Mouse (Mus musculus) T-cell, adult 66 days (primary cell): ENCODE results near the gene Eef1akmt3. TPM values are rescaled to one million over a fixed set of nuclear protein-coding genes. Genes with fewer than 3 reads are reported as not detected.

ENCODE experiments used
- total RNA-seq, 2 experiments: library from RNA; stranded (reverse); gene quantifications; 3 replicates in 1 of 2; 4 replicates in 1 of 2; pipeline ENCODE4 v1.2.4; 2023

The Eef1akmt3 gene
- total RNA-seq: under 1 TPM in 1 of 2 experiments, not detected in 1; 0.21 TPM

DNA sequence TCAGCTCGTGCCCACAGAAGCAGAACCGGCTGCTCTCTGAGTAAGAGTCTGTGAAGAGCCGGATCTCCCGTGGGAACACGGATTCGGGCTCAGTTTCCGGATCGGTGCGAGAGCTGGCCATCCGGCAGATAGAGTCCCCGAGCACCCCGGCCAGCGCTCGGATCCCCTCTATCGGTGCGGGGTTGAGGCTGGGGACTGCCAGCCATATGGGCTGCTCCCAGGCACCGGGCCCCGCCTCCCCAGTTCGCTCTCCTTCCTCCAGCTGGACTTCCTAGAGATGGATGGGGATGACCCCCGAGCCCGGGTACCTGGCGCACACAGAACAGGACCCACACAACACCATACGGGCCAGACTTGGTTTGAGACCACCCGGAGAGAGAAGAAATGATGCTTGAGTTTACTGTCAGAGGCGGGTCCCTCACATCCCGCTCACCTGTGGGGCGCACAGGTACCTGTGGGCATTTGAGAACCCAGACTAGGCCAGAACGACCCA is at the start of gene Eef1akmt3, which contains the start of gene Mettl1:
Gene Eef1akmt3, minus strand, starts transcription at position 240 of the 493 bp plus-strand sequence.
Gene Mettl1, plus strand, starts transcription at position 141 of the 493 bp plus-strand sequence.

DNA sequence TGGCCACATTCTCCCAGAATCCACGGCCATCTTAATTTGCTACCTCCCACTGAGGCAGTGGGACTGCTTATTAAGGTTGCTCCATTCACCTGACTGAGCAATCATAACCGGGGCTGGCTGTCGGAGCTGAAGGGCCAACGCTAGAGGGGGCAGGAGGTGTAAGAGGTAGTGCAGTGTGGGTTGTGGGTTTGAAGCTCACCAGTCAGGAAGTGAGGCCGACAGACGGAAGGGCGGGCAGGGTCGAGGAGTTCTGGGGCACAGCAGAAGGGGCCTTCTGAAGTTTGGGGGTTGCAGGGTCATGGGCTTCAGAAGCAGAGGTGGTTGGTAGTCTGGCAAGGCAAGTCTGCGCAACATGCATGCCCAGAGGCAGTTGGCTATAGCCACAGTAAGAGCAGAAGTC is 33.8 kb upstream of the Eef1akmt3 start, which contains the start of gene Agap2:
Gene Agap2, plus strand, starts transcription at position 205 of the 400 bp plus-strand sequence.

DNA sequence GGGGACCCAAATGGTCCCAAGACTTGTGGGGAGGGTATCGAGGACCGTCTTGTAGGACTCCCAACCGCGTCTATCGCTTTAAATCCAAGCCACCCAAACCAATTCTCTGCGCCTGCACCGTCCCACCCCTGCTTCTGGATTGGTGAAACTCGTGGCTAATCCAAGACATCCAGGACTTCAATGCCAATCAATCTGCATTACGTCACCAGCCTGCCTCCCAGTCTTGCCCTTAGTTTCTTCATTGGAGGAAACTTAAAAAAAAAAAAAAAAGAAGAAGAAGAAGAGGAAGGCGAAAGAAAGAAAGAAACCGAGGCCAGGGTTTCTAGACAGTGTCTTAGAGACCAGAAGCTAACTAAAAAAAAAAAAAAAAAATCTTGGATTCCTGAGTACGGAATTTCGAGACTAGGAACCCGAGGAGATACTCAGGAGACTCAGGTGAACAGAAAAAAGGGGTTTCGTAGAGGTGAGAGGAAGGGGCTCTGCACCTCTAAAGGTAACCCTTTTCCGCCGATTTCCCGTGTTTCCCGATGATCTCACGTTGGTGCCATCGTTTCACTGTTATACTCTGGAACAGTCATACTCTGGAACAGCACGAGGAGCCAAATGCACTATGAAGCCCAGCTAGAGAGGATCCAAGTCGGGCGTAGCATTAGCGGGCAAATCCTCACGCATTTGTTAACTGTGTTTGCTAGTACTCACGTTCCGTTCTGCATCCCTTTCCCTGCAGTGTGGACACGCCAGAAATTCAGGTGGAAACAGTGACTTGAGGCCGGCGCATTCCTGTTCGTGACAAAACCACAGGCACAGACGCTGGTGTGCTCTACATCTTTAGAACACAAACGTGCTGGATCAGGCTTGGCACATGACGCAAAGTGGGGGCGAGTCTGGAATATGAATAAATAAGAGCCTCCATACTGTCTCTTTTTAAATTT is 29.1 kb upstream of the Eef1akmt3 start, which contains the start of gene Tspan31:
Gene Tspan31, minus strand, starts transcription at position 75 of the 932 bp plus-strand sequence.

DNA sequence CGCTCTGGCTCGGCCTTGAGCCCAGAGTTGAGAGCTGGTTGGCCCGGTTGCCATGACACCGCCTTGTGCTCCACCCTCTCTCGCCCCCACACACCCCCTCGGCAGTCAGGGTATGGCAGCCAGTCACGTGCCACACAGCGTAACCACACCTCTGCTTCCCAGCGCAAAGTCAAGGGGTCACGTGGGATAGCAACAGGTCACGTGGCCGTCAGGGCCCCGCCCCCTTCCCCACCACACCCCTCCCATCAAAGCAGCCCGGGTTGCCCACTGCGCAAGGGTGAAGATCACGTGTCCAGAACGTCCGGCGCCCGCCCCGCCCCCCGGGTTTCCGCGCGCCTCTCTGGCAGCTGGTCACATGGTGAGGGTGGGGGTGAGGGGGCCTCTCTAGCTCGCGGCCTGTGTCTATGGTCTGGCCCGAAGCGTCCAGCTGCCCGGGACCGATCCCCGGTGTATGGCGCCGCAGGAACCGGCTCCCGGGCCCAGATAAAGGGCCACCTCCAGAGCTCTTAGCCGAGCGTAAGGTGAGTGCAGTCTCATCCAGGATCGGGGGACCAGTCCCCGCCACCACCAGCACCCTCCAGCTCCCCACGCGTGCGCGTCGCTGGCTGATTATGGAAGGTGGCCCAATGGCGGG is 22.0 kb upstream of the Eef1akmt3 start, which contains the start of gene Cdk4:
Gene Cdk4, plus strand, starts transcription at position 296 of the 634 bp plus-strand sequence.

DNA sequence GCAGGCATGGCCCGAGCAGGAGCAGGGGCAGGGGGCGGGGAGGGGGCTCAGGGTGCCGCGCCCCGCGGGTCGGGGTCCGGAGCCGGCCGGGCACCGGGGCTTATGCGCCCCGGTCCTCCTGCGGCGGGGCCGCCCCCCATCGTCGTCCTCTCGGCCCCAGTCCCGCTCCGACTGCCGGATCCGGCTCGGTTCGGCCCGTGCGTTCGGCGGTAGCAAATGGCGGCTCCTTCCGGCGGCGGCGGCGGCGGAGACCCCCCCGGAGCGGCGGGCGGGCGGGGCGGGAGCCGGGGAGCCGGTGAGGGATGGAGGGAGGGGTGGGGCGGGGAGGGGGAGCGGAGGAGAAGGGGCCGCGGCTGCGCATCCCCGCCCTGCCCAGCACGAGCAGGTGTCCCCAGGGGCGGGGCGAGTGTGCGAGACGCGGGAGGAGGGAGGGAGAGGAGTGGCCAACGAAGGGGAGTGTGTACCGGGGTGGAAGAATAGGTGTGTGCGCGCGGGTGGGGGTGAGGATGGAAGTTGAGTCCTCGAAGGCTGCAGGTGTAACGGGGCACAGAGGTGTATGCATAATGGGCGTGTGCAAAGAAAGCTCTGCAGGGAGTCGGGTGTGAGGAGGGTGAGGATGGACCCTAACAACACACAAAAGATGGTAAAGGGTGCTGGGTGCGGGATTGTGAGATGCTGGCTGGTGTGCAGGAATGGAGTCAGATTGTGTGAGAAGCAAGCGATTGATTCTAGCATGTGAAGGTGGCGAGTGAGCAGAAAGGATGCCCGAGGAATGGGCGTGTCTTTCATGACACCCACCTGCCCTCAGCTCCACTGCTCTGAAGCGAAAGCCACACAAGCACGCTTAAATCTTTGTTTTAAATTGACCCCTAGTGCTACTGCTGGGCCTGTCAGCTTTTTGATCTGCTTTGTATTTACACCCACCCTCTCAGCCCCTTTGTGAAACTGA is 18.9 kb upstream of the Eef1akmt3 start, which contains the start of gene March9:
Gene March9, minus strand, starts transcription at position 217 of the 949 bp plus-strand sequence.

DNA sequence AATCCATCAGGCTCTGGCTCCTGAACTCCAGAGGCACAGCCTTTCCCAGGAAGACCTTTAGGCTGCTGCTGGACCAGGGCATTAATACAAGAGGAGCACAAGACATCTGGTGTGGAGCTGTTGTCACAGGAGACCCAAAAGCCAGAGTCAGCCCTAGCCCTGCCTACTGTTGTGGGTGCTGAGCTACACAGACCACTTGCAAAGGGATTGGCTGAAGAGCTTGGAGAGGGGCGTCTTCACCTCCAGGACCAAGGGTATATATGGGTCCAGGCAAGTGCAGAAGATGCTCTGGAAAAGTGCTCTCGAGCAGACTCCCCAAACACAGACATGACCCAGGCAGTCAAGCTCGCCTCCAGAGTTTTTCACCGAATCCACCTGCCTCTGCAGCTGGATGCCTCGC is 6.6 kb upstream of the Eef1akmt3 start, which contains the start of gene Cyp27b1:
Gene Cyp27b1, plus strand, starts transcription at position 297 of the 400 bp plus-strand sequence.

DNA sequence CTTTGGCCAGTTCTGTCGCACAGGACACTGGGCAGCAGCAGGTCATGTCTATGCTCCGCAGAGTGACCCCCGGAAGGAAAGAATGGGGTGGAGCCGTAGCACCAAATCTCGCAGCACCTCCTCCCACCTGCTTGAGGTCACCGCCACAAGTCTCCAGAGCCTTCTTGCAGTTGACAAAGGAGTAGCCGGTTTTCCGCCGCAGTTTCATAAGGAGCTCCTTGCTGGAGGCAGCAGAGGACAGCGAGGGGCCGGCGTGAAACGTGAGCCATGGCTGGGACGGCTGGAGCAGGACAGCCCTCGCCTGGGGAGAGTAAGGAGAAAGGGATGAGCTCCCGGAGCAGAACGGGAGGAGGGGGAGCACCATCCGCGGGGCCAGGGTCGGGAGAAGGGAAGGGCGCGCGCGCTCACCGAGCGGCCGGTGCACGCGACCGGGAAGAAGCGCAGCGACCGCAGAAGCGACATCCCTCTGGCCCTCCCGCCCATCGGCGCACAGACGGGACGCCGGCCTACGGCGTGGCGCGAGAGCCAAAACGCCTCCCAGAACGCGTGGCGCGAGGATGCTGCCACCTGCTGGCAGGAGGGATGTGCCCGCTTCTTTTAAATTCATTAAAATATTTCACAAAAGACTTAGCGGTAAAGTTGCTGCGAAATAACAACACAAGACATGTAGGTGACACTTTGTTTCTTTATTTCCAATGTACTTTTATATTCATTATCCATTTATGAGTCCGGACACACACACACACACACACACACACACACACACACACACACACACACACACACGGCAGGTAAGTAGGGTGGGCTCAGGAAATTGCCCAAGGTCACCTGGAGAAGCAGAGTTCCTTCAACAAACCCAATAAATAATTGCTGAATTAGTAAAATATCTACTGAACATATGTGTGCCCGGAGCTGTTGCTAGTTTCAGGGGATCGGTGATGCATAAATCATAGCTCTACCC is 10.7 kb downstream of the Eef1akmt3 start, which contains the start of gene Tsfm:
Gene Tsfm, minus strand, starts transcription at position 505 of the 961 bp plus-strand sequence.

DNA sequence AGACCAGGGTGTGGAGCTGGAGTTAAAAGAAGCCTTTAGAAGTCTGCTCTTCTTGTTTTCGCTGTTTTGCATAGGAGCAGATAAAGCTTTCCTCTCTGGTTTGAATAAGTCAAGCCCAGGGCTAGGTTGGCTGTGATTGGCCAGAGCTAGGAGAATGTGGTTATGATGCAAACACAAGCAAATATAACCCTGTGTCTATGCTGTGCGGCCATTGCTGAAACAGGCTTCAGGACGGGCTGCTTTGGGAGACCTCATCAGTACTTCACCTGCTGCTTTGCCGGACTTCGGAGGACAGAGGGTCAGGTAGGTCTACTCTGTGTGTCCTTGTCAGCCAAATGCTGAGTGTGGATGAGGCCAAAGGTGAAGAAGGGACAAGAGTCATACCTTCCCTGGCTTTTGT is 40.8 kb downstream of the Eef1akmt3 start, which contains the start of gene Avil:
Gene Avil, plus strand, starts transcription at position 181 of the 400 bp plus-strand sequence.

Other genes with a start within 250 kb of the Eef1akmt3 start
- 1 to 10 TPM; 6.7 to 8.1 TPM for gene Atp23, start 140.2 kb downstream of the Eef1akmt3 start, total RNA-seq
- 10 to 100 TPM; 94.7 to 97.8 TPM for gene Ctdsp2, start 62.8 kb downstream of the Eef1akmt3 start, total RNA-seq
- 1 to 10 TPM; 2.1 to 2.2 TPM for gene Avil, start 40.8 kb downstream of the Eef1akmt3 start, total RNA-seq
- 10 to 100 TPM; 18.8 to 20.9 TPM for gene Tsfm, start 10.7 kb downstream of the Eef1akmt3 start, total RNA-seq
- 10 to 100 TPM; 23.4 to 26.8 TPM for gene Mettl1, start 99 bp downstream of the Eef1akmt3 start, total RNA-seq
- gene Cyp27b1, start 6.7 kb upstream of the Eef1akmt3 start, total RNA-seq: 1 to 10 TPM in 1 of 2 experiments, under 1 TPM in 1; 0.80 to 2.0 TPM
- 1 to 10 TPM; 5.4 to 5.7 TPM for gene March9, start 18.7 kb upstream of the Eef1akmt3 start, total RNA-seq
- gene Cdk4, start 22.0 kb upstream of the Eef1akmt3 start, total RNA-seq: 100 to 1,000 TPM; 143 to 156 TPM
- 10 to 100 TPM; 10.3 to 13.2 TPM for gene Tspan31, start 28.8 kb upstream of the Eef1akmt3 start, total RNA-seq
- 100 to 1,000 TPM; 166 to 167 TPM for gene Agap2, start 33.8 kb upstream of the Eef1akmt3 start, total RNA-seq
- 100 to 1,000 TPM in 1 of 2 experiments, 10 to 100 TPM in 1; 98.4 to 100 TPM for gene Os9, start 79.6 kb upstream of the Eef1akmt3 start, total RNA-seq
- gene B4galnt1, start 123.7 kb upstream of the Eef1akmt3 start, total RNA-seq: 100 to 1,000 TPM; 696 to 735 TPM
- under 1 TPM in 1 of 2 experiments, not detected in 1; 0.29 TPM for gene Slc26a10, start 139.1 kb upstream of the Eef1akmt3 start, total RNA-seq
- 1 to 10 TPM in 1 of 2 experiments, not detected in 1; 1.5 TPM for gene Arhgef25, start 148.6 kb upstream of the Eef1akmt3 start, total RNA-seq
- gene Dtx3, start 154.2 kb upstream of the Eef1akmt3 start, total RNA-seq: 10 to 100 TPM; 53.6 to 73.9 TPM
- 10 to 100 TPM; 44.9 to 47.9 TPM for gene Pip4k2c, start 170.1 kb upstream of the Eef1akmt3 start, total RNA-seq
- under 1 TPM; 0.44 to 0.56 TPM for gene Kif5a, start 221.8 kb upstream of the Eef1akmt3 start, total RNA-seq
- gene Dctn2, start 224.9 kb upstream of the Eef1akmt3 start, total RNA-seq: 10 to 100 TPM; 98.0 to 98.9 TPM
- 100 to 1,000 TPM; 110 to 113 TPM for gene Mbd6, start 247.5 kb upstream of the Eef1akmt3 start, total RNA-seq